In the genomic region with DNA sequence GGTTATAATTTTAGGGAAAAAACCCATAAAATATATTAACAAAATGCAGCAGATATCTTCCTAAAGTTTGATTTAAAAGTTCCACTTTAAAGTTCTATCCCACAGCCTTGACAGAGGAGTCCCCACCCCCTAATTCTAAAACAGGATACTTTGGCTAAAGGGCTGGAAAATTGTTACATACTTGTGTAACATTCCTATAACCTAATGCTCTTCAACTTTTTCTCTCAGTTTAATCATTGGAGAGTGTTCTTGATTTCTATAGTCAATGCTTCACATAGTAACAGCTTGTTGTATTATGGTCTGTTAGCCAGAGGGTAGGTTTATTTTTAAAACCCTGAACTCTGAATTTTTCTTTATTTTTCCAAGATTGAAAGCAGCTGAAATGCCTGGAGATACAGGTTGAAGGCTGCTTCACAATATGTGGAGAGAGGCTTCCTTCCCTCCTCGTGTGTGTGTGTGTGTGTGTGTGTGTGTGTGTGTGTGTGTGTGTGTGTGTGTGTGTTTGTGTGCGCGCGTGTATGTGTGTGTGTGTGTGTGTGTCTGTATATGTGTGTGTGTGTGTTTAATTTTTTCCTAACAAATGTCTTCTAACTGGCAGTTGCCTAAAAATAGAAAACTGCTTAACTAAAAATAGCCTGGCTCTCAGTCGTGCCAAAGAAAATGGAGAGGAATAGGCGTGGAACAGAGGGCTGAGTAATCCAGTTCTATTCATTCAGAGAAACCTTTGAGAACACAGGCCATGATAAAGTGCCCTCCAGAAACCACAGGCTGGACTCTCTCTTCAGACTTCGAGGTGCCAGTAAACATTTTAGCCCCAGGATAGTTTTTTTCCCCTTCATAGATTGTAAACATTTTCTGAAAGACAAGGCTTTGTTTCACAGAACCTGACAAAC, we compare ENCODE assay signal across 8 mouse cellular contexts.
A peak's percentile ranks its signal among the peaks of the same experiment; 100 is the strongest.
DNase-seq lines count a peak whose midpoint lies in the region; ATAC-seq lines count a peak whose summit lies in the region.

No protein-coding gene starts in this region.

- ATAC-seq in heart, embryonic 11.5 days (replicated peaks; ENCODE audit: insufficient number of reproducible peaks, low FRiP score, low TSS enrichment) = peak; percentile 76
- ATAC-seq in stomach, embryonic 16.5 days (ENCODE audit: insufficient read depth, low FRiP score) = peak; percentile 90
- no peak for ATAC-seq in granulocyte monocyte progenitor cell, adult 5-6 weeks (replicated peaks; ENCODE audit: poor library complexity, severe bottlenecking)

- H3K4me3 ChIP-seq in heart, embryonic 11.5 days (ENCODE audit: low read depth, low read length) = no peak overlapping the region
- H3K4me3 ChIP-seq in stomach, embryonic 16.5 days (replicated peaks; ENCODE audit: low read length) = no peak overlapping the region

- H3K36me3 ChIP-seq in heart, embryonic 11.5 days (ENCODE audit: control insufficient read depth, insufficient read depth, low read length) = no peaks in the 10 kb centered on the region
- H3K36me3 ChIP-seq in stomach, embryonic 16.5 days (ENCODE audit: control insufficient read depth, insufficient read depth, low read length) = no peaks in the 10 kb centered on the region

- 21% methylated on average over 7 of the region's 7 CpGs for WGBS in heart, embryonic 11.5 days (ENCODE audit: insufficient replicate concordance)
- WGBS in stomach, embryonic 16.5 days = 24% methylated on average over 7 of the region's 7 CpGs

- peak overlapping the region; percentile 25 for H3K4me2 ChIP-seq in heart, embryonic 11.5 days
- H3K4me2 ChIP-seq in stomach, embryonic 16.5 days (ENCODE audit: low read depth, low read length) = peak overlapping the region; percentile 32; the same call in 1 of the 2 replicates

- H3K9me3 ChIP-seq in heart, embryonic 11.5 days (replicated peaks; ENCODE audit: control insufficient read depth, low read length) = no peaks in the 10 kb centered on the region
- no peaks in the 10 kb centered on the region for H3K9me3 ChIP-seq in stomach, embryonic 16.5 days (replicated peaks; ENCODE audit: control insufficient read depth, low read length)

- H3K27ac ChIP-seq in heart, embryonic 11.5 days (ENCODE audit: low read depth, low read length) = peak overlapping the region; percentile 85
- peak overlapping the region; percentile 93 for H3K27ac ChIP-seq in stomach, embryonic 16.5 days (ENCODE audit: low read length)

- peak; percentile 55 to 86 for DNase-seq in adrenal gland, adult (ENCODE audit: inconsistent age in 2 of 2, low spot score in 1 of 2)
- DNase-seq in adrenal gland, postnatal 4 days (ENCODE audit: low spot score in 2 of 2) = no peak
- DNase-seq in right cerebral cortex, adult 18-20 months = peak; percentile 51
- DNase-seq in right cerebral cortex, postnatal 14 days = no peak
- peak; percentile 22 to 59 for DNase-seq in lung, adult 18-20 months

- H3K27me3 ChIP-seq in heart, embryonic 11.5 days (ENCODE audit: control insufficient read depth, insufficient read depth, low read length) = no peaks in the 10 kb centered on the region
- no peaks in the 10 kb centered on the region for H3K27me3 ChIP-seq in stomach, embryonic 16.5 days (ENCODE audit: control insufficient read depth, insufficient read depth, low read length)

- peaks cover 12% of the 10 kb centered on the region for H3K4me1 ChIP-seq in heart, embryonic 11.5 days (ENCODE audit: control insufficient read depth, insufficient read depth, low read length)
- peaks cover 12% of the 10 kb centered on the region for H3K4me1 ChIP-seq in stomach, embryonic 16.5 days (ENCODE audit: control insufficient read depth, insufficient read depth, low read length)

- H3K9ac ChIP-seq in heart, embryonic 11.5 days (ENCODE audit: low read depth, low read length) = no peak overlapping the region
- H3K9ac ChIP-seq in stomach, embryonic 16.5 days (ENCODE audit: low read length) = no peak overlapping the region

Comparison
In these comparisons a context has a peak if more than half of its experiments do, and no peak if none do; other contexts are left out.
1. DNase-seq: peak in adrenal gland, adult (2 of 2), right cerebral cortex, adult 18-20 months (single experiment) and lung, adult 18-20 months (2 of 2); none in adrenal gland, postnatal 4 days (0 of 2) and right cerebral cortex, postnatal 14 days (single experiment).